Mouse (Mus musculus) ZHBTc4 (cell line): Measurements from ENCODE around the gene Cdca7.

Experiments used
- DNase-seq: peaks from one replicate; pipeline ENCODE4 v3.0.0-alpha.2; 2011; ENCODE audit warnings: low read depth, low spot score

Cdca7 gene

DNA sequence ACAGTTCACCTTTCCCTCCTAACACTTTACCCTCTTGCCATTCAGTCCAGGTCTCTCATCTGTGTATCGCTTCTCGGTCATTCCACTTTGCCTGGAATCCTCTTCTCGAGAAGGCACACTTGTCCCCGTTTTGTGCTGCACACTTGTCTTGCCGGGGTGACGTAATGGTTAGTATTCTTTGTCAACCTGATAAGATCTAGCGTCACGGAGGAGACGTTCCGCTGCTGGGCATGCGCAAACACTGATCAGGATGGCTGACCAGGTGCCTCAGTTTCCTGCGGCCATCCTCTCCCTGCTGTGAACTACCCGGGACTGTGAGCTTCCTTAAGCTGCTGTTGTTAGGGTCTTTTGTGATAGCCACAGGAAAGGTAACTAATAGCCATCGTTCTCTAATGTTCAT, 17.1 kb downstream of the Cdca7 start:
- peak; percentile 46 for DNase-seq

DNA sequence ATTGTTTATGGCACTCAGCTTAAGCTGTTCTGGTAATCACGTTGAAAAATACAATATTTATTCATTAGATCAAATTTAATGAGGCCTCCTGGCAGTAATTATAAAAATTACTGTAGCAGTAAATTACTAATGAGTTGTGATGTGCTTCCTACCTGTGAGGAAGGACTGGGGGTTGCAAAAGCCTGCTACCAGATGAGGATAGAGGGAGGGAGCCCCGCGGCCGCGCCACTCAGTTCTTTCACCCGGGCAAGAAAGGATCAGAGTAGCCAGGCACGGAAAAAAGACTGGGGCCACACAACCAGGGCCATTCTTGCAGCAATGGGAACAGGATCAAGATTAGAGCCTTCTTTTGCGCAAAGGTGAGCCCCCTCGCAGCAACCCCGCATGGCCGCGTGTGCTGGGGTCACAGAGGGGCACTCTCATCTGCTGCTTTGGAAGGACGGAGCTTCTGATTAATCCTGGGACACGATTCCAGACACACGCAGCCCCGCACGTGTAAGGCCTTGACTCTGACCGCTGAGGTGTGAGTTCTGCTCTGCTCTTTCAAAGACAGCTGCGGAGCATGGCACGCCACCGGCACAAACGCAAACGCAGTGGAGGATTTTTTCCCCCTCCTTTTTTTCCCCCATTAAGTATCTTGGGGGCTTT, 23.2 kb downstream of the Cdca7 start:
- DNase-seq: peak; percentile 35

DNA sequence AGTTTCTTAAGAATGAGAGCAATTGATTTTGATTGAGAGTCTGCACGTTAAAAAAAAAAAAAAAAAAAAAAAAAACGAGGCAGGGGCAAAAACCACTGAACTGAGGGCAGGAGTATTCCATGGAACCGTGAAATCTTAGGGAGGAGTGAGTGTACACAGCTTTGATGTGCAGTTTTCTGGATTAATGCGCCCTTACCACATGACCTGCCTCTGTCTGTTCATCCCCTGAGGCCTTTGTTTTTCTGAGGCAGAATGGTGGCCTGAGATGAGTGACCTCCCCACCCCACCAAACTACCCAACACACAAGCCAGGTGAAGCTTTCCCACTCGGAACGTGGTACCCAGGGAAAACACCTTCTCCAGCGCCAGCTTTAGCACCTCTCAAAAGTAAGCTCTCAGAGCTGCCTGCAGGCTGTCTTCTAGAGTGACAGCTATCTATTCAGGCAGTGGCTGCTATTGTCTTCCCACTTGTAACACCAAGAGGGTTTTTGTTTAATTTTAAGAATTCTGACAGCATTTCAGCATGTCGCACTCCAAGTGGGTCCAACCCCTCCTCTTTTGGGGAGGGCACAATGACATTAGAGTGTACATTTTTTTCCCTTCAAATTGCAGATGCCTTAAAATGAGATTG, 23.9 kb downstream of the Cdca7 start:
- no peak for DNase-seq

DNA sequence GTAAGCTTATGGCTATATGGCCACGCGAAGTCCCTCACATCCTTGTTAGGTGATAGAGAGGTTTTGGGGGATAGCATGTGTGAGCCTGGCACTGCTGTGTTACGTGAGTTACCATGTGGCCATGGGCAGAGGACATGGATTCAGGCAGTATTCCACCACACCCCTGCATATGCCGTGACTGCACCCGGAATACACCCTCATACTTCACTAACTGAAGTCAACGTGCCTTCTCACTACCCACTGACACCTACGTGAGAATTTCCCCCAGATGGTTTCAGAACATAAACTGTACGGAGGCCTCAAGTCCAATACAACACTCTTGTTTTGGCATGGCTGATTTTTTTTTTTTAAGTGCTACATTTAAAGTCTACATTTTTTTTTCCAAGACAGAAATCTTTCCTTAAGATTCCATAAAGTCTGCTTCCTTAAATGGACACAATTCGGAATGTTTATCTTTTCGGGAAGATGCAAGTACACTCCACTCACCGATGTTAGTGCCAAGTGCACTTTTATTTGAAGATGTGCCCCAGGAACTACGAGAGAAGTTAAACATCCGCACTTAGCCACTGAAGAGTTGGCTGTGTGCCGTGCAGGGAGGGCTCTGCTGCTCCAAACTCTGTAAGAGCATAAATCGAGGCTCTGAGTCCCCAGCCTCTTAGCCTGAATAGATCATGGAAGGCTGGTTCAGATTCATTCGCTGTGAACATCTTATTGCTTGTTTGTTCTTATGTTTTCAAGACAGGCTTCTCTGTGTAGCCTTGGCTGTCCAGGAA, 26.3 kb downstream of the Cdca7 start:
- DNase-seq: no peak

DNA sequence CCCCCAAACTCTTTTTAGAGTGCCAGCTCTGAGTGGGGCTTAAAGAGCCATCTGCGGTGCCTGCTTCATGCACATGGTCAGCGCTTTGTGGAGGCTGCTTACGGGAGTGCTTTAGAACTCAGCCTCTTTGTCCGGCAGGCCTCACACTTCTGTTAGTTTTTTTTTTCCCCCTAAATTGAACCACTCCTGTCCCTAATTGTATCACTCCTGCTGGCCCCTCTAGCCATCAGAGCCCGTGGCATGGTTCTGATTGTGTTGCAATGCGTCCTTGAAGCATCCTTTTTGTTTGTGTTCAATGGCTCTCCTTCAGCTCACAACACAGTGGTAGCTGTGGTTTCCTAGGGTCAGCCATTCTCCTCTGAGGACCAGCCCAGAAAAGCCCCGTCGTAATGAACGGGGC, 27.7 kb downstream of the Cdca7 start:
- DNase-seq: no peak

DNA sequence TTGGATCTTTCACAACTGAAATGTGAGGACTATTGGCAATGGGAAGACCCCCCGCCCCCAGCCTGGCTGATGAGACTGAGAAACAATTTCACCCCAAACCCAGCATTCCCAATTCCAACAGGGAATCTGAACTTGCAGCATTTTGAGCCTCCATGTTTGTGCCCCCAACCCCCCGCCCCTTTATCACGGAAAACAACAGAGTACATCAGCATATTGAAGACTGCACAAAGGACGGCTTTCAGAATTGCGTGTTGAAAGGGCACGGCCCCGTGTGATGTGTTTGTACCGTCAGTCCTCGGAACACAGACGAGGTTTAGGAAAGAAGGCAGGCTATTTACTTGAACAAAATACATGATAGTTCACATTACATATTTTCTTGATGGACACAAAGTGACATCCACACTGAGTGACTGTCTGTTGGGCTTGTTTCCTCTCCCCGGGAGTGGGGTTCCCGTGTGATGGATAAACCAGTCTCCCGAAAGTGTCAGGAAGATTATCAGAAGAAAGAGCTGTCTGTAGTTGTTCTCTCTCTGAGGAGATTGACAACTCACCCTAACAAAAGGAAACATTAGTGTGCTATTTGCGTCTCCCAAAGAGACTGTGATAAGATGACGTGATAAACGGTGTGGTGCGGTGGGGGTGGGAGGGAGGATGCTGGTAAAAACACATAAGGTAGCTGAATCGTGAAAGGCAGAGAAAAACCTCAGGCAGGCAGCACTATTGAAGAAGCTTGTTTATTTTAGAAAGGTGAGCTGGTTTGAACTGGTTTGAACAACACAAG, 32.1 kb downstream of the Cdca7 start:
- DNase-seq: peak; percentile 63

DNA sequence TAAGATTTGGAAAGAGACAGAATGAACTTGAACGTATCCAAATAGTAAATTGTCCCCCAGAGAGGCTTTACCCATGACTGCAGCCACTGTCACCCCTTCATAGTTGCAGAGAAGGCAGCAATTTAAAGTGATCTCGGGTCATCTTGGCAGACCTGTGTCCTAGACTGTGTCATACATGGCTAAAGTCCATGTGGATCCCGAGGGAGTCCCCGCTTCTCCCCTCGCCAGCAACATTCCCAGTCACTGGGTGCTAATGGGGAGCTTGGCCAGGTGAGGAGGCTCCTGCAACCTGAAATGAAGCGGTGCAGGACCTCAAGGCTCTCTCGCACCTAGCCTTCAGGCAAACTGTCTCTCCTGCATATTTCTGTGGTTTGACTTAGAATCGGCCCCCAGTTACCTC, 32.9 kb downstream of the Cdca7 start:
- no peak for DNase-seq

DNA sequence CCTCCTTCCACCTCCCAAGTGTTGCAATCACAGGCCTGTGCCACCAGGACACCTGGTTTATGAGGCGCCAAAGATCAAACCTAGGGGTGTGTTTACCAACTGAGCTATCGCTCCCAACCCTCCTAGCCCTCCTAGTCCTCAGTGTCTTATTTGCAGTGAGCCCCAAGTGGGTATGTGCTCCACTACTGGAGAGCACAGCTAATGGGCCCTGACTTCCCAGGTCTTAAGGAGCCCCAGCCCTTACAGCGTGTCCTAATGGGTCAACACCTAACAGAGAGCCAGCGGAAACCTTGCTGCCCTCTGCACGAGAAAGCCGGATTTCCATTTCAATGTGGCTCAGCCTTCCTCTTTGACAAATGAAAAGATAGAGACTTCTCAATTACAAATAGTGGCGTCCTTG, 39.6 kb downstream of the Cdca7 start:
- peak; percentile 83 for DNase-seq

DNA sequence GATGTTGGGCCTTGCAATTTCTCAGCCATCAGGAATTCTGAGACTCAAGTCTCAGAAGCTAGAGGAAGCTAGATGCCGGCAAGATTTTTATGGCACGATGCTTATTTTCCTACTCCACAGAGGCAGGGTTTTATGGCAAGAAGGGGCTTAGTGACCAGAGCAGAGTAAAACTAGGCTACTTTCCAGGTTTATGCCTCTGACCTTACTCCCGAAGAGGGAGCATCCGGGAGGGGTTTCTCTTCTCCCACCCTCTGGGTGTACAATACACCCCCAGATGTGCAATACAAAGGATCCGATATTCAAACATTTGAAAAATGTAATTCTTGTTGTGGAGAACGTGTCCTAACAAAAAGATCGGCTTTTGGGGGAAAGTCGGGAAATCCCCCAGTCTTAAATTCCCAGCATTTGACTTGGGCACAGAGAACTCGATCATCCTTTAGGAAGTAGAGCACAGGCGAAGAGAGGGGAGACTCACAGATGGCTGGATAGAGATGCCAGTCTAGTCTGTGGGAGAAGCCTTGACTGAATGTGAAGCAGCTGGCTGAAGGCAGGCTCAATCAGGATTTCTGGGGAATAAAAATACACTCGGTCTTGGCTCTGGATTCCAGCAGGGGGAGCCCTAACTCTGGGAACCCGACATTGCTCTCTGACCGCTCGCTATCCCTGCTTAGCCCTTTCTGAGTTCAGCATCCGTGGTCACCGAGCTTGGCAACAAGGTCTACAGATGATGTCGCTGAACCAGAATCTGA, 40.2 kb downstream of the Cdca7 start:
- peak; percentile 87 for DNase-seq

DNA sequence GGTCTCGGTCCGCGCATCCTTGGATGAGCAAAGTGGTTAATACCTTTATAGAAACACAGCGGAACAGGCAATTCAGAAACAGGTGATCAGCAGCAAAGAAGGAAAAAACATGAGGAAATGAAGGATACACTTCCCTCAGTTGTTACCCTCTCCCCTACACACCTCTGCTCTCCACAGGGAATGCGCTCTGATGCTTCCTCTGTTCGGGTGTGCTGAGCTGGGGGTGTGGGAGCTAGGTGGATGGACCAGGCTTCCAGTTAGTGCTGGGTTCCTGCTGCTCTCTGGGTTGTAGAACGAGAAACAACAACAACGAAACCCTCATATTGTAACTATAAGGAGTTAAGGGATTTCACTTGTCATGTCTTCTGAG, 40.7 kb downstream of the Cdca7 start:
- DNase-seq: no peak

DNA sequence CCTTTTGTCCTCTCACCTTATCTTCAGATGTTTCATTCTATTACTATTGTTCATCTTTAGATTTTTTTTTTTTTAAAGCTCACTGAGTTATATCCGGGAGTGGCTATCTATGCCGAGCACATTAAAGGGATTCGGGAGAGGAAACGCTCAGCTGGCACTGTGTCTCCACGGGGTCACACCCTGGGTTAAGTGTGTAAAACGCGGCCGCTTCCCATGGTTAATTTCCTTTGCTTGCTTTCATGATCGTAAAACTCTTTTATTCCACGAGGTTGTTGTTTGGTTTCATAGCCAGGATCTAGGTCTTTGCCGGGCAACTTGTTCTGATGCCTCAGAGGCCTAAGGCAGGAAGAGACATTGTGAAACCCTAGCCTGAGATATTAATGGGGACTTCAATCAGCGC, 48.1 kb downstream of the Cdca7 start:
- no peak for DNase-seq

DNA sequence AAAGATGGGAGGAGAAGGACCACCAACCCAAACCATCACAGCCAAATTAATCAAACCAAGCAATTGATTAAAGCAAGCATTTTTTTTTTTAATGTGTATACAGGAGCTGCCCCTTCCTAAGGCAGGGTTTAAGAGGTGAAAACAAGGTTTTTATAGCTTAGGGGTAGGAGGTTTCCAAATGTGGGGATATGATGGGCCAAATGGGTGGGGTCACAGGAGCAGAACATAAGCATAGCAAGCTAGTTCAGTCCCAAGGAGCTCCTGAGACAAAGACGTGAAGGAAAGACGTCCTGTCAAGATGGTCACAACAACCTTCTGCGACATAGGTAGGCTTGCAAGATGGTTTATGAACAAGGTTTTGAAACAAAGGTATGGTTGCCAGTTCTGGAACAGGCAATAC, 49.6 kb downstream of the Cdca7 start:
- no peak for DNase-seq

DNA sequence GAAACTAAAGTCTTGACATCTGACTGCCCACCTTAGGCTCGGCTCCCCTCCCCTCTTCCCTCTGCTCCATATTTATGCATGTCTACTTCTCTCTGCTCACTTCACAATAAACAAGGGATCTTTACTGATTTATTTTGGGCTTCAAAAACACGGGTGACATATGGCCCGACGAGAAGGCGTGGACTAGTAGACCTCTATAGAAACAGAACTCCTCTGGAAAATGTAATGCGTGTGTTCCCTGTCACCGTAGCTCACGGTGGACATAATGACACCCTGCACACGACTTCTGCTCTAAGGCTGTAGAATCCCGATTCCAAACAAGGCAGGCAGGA, 53.0 kb downstream of the Cdca7 start:
- no peak for DNase-seq

DNA sequence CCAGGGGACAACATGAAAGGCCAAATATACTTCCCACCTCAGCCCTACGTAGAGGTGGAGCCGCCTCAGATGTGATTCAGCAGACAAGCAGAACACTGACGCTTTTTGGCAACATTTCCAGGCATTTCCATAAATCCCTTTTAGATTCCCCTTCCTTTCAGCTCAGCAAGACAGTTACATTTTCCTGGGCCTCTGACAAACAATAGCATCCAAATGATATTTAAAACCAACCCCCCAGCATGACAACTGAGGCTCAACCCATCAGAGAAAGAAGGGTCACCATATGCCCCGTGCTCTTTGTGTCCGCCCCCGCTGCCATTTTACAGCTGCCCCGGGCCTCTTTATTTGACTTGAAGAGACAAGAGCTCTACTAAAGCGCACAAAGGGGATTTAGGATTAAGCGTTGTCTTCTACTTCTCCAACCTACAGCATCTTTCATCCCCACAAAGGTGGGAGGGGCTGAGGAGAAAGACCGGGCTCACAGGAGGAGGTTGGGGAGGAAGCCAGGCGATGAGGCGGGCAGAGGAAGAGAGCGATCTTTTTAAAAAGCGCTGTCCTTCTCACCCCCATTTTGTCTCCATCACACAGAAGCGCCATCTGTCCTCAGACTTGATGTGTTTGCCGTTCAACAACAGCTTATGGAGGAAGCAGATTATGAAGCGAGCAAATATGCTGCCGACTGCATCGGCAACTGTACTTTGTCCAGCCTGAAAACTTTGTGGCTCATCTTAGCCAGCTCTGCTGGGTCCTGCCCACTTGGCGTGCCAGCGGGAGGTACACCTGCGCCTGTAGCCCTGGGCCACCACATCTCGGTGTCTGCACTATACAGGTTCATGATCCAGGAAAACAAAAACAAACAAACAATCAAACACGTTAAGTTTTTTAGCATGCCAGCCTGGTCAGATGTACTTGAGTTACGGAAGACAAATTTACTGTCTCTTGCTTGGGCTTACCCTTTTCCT, 53.7 kb downstream of the Cdca7 start:
- no peak for DNase-seq

DNA sequence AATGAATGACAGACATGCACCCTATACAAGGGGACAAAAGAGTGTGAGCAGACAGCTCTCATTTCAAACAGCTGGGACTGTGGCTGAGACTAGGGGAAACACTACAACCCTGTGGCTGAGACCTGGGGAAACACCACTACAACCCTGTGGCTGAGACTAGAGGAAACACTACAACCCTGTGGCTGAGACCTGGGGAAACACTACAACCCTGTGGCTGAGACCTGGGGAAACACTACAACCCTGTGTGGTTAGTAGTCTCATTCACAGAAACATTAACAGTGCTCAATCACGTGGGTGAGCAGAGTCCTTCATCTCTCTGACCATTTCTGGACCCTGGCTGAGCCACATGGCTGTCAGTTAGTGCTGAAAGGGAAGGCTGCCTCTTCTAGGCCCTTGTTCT, 59.9 kb downstream of the Cdca7 start:
- DNase-seq: no peak
